Mouse (Mus musculus) bone marrow, adult 2 months (tissue): Measurements from ENCODE around the gene Zbtb32. TPM values are rescaled to one million over a fixed set of nuclear protein-coding genes. Genes with fewer than 3 reads are reported as not detected.

Experiments used
- H3K27ac ChIP-seq: fragments of 200-500 bp; 2 replicates; pipeline ENCODE4 v1.5.1; 2012; ENCODE audit warnings: low read depth, mild to moderate bottlenecking, control low read depth, inconsistent platforms, low read length; ENCODE audit not compliant: control insufficient read depth, poor library complexity, insufficient read depth
- H3K4me1 ChIP-seq: fragments of 200-500 bp; 2 replicates; pipeline ENCODE4 v1.6.1; 2011; ENCODE audit warnings: low read length; ENCODE audit not compliant: control insufficient read depth, insufficient read depth
- H3K4me3 ChIP-seq: fragments of 200-500 bp; replicated peaks from 2 replicates; pipeline ENCODE3; 2011; ENCODE audit warnings: mild to moderate bottlenecking, low read depth, low read length, control low read depth; ENCODE audit not compliant: control insufficient read depth
- CTCF ChIP-seq: fragments of 200-500 bp; IDR thresholded peaks from 2 replicates; pipeline ENCODE4 v1.5.1; 2011; ENCODE audit warnings: low read length, control low read depth; ENCODE audit not compliant: control insufficient read depth, insufficient read depth
- POLR2A ChIP-seq: fragments of 200-500 bp; IDR thresholded peaks from 2 replicates; pipeline ENCODE4 v1.6.1; 2011; ENCODE audit warnings: low read depth, mild to moderate bottlenecking, control low read depth, low read length, borderline replicate concordance; ENCODE audit not compliant: control insufficient read depth
- WGBS: fragments of 180-500 bp; shearing (Covaris S2); methylation state at CpG from one replicate; pipeline ENCODE4 v1.1.7; 2018; 5-methylcytosine and 5-hydroxymethylcytosine counted together
- polyA plus RNA-seq: library from polyadenylated mRNA; stranded (reverse); fragments of >200 nt; gene quantifications from 2 replicates; pipeline ENCODE4 v1.2.4, GENCODE M21; 2011; ENCODE audit warnings: low replicate concordance; ENCODE audit not compliant: missing spikeins, insufficient read depth, insufficient read length

Gene Zbtb32
- polyA plus RNA-seq, 1 experiment: 3.1 TPM

GRCm38 (mm10) chr7:30587842-30588667, 10.7 kb downstream of the Zbtb32 start:
- TF ChIP-seq CTCF: no peak
- Histone ChIP-seq H3K4me1 (peaks cover under 1% of the 10 kb centered on the region; the same call in 1 of the 2 replicates), H3K27ac (peak overlapping the region; percentile 90), H3K4me3 (peak overlapping the region; percentile 96)
- 1% methylated on average over 67 of the region's 67 CpGs for WGBS

DNA sequence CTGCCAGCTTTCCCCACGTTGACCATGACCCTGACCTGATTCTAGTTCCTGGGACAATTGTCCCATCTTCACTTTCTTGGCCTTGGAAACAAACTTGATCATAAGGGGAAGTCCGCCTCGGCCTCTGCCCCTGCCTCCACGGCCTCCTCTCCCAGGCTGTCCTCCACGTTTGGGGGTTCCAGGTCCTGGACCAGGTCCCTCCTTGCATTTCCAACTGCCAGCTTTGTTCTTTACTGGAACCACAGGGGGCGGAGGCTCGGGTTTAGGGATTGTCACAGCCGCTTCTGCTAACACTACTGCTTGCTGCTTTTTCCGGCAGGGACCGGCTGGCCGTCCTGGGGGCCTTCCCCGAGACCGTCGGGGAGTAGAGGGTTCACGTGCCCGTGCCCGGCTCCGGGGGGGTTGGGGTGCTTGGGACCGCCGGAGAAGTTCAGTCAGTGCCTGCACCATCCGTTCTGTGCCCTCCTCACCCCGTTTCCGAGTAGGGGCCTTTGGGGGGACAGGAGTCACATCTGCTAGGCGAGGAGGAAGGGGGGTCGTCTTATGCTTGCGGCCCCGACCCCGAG, 12.2 kb downstream of the Zbtb32 start:
- TF ChIP-seq POLR2A: no peak
- no peak for TF ChIP-seq CTCF
- 93% methylated on average over 28 of the region's 28 CpGs for WGBS

GRCm38 (mm10) chr7:30585170-30585569, 13.5 kb downstream of the Zbtb32 start:
- 94% methylated on average over 7 of the region's 7 CpGs for WGBS
- TF ChIP-seq POLR2A: peak; percentile 20; the same call in 1 of the 2 replicates
- no peak for TF ChIP-seq CTCF
- H3K4me1 ChIP-seq: no peaks in the 10 kb centered on the region
- H3K4me3 ChIP-seq: no peak overlapping the region
- no peak overlapping the region for H3K27ac ChIP-seq

More for the DNA sequence above, 12.2 kb downstream of the Zbtb32 start:
- H3K4me1 ChIP-seq: no peaks in the 10 kb centered on the region
- no peak overlapping the region for H3K4me3 ChIP-seq
- no peak overlapping the region; the same call in 1 of the 2 replicates for H3K27ac ChIP-seq

- TF ChIP-seq POLR2A: no peak
- no peak for TF ChIP-seq CTCF
- Histone ChIP-seq H3K4me1 (no peaks in the 10 kb centered on the region), H3K4me3 (no peak overlapping the region), H3K27ac (no peak overlapping the region)
- WGBS: 95% methylated on average over 10 of the region's 10 CpGs
Measured at GRCm38 (mm10) chr7:30584339-30584738, 14.4 kb downstream of the Zbtb32 start.

GRCm38 (mm10) chr7:30581547-30581946, 17.2 kb downstream of the Zbtb32 start:
- Histone ChIP-seq H3K4me3 (no peak overlapping the region), H3K27ac (no peak overlapping the region), H3K4me1 (no peaks in the 10 kb centered on the region)
- WGBS: 96% methylated on average over 16 of the region's 16 CpGs
- no peak for TF ChIP-seq POLR2A
- TF ChIP-seq CTCF: no peak

GRCm38 (mm10) chr7:30579950-30580349, 18.8 kb downstream of the Zbtb32 start:
- no peaks in the 10 kb centered on the region for H3K4me1 ChIP-seq
- no peak for TF ChIP-seq CTCF
- no peak for TF ChIP-seq POLR2A
- WGBS: 92% methylated on average over 8 of the region's 8 CpGs
- H3K27ac ChIP-seq: no peak overlapping the region
- H3K4me3 ChIP-seq: no peak overlapping the region

- H3K27ac ChIP-seq: peak overlapping the region; percentile 61
- WGBS: 62% methylated on average over 2 of the region's 2 CpGs
- TF ChIP-seq CTCF: no peak
- no peak for TF ChIP-seq POLR2A
- no peak overlapping the region for H3K4me3 ChIP-seq
- H3K4me1 ChIP-seq: no peaks in the 10 kb centered on the region; the same call in 1 of the 2 replicates
Measured at GRCm38 (mm10) chr7:30572969-30573368, 25.7 kb downstream of the Zbtb32 start.

DNA sequence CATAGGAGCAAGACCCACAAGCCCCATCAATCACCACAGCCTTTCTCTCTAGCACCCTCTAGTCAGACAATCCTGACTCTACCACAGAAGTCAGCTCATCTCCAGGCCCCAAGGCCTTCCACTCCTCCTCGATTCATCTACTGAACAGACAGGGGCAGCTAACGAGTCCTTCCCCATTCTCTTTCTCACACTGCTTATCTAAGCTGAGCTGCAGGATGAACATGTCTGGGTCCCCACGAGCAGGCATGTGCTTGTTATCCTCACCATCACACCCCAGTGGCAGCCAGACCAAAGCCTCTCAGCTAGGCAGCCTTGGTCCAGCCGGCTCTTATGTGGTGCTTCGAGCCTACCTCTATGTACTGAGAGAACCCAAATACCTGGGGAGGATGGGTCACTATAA, 26.3 kb downstream of the Zbtb32 start:
- WGBS: 60% methylated on average over 5 of the region's 5 CpGs
- TF ChIP-seq POLR2A: no peak
- no peak for TF ChIP-seq CTCF
- peak overlapping the region; percentile 61 for H3K27ac ChIP-seq

GRCm38 (mm10) chr7:30567555-30567954, 31.2 kb downstream of the Zbtb32 start:
- peaks cover 2% of the 10 kb centered on the region; the same call in 1 of the 2 replicates for H3K4me1 ChIP-seq
- H3K27ac ChIP-seq: no peak overlapping the region
- WGBS: 91% methylated on average over 11 of the region's 11 CpGs
- no peak overlapping the region for H3K4me3 ChIP-seq
- TF ChIP-seq CTCF: no peak
- no peak for TF ChIP-seq POLR2A

More for the DNA sequence above, 26.3 kb downstream of the Zbtb32 start:
- Histone ChIP-seq H3K4me3 (no peak overlapping the region), H3K4me1 (no peaks in the 10 kb centered on the region; the same call in 1 of the 2 replicates)
